Mouse (Mus musculus): ENCODE measurements around the gene Rhag. TPM values are rescaled to one million over a fixed set of nuclear protein-coding genes. Genes with fewer than 3 reads are reported as not detected.

The Rhag gene
- 1.1 TPM for polyA plus RNA-seq (2017; shearing (Covaris generic))

GRCm38 (mm10) chr17:40810934-40811333, at the start of gene Rhag:
Gene Rhag, plus strand, starts transcription at chr17:40811126.

GRCm38 (mm10) chr17:40806953-40807572, 3.9 kb upstream of the Rhag start, which contains the start of gene Crisp2:
Gene Crisp2, minus strand, starts transcription at chr17:40807003.

GRCm38 (mm10) chr17:40879924-40880691, 69.2 kb downstream of the Rhag start, which contains the start of gene 9130008F23Rik:
Gene 9130008F23Rik, minus strand, starts transcription at chr17:40880559.

Other genes with a start within 250 kb of the Rhag start
- not detected for gene Esp6, start 249.6 kb upstream of the Rhag start, polyA plus RNA-seq (2017; shearing (Covaris generic))
- gene Esp4, start 212.5 kb upstream of the Rhag start, polyA plus RNA-seq (2017; shearing (Covaris generic)) = not detected
- not detected for gene Esp3, start 179.1 kb upstream of the Rhag start, polyA plus RNA-seq (2017; shearing (Covaris generic))
- not detected for gene Esp1, start 84.0 kb upstream of the Rhag start, polyA plus RNA-seq (2017; shearing (Covaris generic))
- not detected for gene Crisp2, start 4.1 kb upstream of the Rhag start, polyA plus RNA-seq (2017; shearing (Covaris generic))
- 0.79 TPM for gene 9130008F23Rik, start 69.4 kb downstream of the Rhag start, polyA plus RNA-seq (2017; shearing (Covaris generic))
- not detected for gene Glyatl3, start 103.2 kb downstream of the Rhag start, polyA plus RNA-seq (2017; shearing (Covaris generic))
- 31.9 TPM for gene Mut, start 123.6 kb downstream of the Rhag start, polyA plus RNA-seq (2017; shearing (Covaris generic))
- gene Cenpq, start 123.9 kb downstream of the Rhag start, polyA plus RNA-seq (2017; shearing (Covaris generic)) = 24.5 TPM